Mouse (Mus musculus): ENCODE results near the gene Hrh2.
A peak's percentile ranks its signal among the peaks of the same experiment; 100 is the strongest.

Gene Hrh2

DNA sequence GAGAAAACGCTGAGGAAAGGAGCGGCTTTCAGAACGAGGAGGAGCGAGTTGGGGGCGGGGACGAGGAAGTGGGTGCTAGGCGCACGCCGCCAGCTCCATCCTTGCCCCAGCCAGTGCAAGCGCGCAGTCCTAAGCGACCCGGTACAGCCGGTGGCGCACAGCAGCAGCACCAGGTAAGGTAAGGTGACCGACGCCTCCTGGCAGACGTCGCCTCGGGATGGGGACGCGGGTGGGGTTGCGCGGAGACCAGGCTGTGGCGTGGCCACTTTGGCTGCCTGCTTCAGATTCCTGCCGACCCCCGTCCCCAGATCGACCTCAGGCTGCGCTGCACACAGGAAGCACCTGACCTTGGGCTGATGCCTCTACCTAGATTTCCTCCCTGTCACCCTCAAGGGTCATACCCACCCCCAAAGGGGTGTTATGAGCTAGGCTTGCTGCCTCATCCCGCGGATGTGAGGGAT, at the start of gene Hrh2:
Gene Hrh2 (plus strand): TSS at position 109 of the 461 bp plus-strand sequence.
- peak; percentile 61 to 68 for DNase-seq (ENCODE audit: low spot score in 2 of 2)

DNA sequence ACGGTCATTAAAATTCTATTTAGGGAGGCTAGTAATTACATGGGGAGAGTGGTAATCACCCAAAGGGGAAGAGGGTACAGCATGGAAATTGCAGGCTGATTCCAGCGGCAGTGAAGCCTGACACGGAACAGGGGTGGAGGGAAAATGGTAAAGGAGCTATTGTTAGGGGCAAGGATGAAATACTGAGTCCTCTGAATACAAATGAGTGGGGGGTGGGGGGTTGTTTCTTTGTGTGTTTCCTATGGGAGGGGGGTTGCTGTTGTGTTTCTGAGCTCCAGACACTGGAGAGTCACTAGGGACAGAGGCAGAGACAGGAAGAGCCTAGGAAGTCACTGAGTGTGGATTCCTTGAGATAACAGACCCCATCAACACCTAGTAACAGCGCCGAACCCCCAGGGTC, 48.1 kb upstream of the Hrh2 start:
- no peak for DNase-seq (ENCODE audit: low spot score in 2 of 2)

DNA sequence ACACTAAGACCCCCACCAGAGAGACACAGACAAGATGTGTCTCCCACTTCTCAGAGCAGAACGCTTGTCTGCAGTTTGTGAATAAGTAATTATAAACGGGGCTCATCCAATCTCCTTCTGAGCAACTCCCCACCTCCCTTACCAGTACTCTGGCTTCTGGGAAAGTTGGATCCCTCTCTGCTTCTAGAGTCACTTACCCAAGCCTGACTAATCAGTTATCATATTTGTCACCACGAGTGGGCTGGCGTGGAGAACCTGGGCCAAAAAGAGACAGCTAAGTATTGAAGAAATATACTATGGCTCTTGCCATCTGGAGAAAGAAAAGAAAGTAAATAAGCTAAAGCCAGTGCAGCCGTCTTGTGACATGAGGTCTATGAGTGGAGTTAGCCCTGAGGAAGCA, 47.3 kb upstream of the Hrh2 start:
- DNase-seq (ENCODE audit: low spot score in 2 of 2) = peak in 1 of 2 experiments; percentile 43

DNA sequence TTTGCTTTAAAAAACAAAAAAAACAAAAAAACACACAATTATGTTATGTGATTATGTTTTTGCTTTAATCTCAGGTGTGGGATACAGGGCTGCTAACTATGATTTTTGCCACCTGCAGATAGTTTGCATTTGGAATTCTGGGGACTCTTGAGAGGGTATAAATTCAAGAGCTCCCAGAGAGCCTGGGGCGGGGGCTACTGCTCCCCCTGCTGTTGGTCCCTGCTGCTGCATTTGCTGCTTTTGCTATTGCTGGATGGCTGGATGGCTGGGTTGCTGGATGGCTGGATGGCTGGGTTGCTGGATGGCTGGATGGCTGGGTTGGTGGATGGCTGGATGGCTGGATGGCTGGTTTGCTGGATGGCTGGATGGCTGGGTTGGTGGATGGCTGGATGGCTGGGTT, 44.6 kb upstream of the Hrh2 start:
- DNase-seq (ENCODE audit: low spot score in 2 of 2) = no peak

DNA sequence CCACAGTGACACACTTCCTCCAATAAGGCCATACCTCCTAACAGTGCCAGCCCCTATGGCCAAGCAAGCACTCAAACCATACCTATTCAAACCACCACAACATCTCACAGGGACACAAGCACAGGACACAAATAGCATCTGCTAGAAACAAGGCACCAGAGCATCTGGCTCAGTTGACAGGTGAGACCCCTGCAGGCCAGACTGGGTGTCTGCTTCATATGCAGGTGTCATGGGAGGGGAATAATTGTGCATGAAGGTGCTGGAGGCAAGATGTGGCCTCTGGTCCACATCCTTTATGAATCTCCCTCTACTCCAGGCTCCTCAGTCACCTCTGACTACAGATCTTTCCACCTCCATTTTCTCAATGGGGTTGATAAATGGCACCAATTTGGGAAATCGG, 39.5 kb upstream of the Hrh2 start:
- DNase-seq (ENCODE audit: low spot score in 2 of 2) = no peak

DNA sequence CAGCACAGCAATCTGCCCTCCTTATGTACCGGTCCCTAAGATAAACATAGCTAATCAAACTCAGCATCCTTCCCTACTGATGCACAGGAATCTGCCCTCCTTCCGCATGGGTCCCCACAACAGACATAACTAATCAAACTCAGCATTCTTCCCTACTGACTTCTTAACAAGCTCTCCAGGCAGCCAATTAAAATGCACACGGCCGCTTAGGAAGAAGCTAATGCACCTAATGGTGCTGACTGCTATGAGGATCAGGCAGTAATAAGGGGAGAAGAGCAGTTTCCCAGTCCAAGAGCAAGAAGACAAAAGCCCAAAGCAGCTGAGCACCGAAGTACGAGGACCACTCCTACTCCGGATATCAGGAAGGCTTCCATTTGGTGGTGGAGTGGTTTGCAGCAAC, 39.0 kb upstream of the Hrh2 start:
- no peak for DNase-seq (ENCODE audit: low spot score in 2 of 2)

DNA sequence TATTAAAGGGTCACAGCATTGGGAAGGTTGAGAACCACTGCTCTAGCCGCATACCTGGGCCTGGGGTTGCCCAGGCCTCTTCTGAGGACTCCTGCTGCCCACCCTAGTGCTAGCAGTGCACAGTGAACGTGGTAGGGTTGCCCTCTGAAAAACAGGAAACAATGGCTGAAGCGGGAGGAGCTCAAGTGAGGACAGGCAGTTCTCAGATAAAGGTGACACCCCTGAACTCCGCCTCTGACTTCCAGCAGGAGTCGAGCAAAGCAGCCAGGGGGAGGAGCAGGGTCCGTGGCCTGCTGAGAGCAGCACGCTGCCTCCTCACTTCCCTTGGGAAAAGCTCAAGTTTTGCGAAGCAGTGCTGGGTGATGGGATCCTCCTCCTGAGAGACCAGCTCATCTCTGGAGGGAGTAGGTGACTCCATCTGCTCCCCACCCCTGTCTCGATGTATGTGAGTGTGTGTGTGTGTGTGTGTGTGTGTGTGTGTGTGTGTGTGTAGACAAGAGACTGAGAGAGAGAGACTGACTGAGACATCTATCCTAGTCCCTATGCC, 38.2 kb upstream of the Hrh2 start:
- peak; percentile 31 to 47 for DNase-seq (ENCODE audit: low spot score in 2 of 2)

DNA sequence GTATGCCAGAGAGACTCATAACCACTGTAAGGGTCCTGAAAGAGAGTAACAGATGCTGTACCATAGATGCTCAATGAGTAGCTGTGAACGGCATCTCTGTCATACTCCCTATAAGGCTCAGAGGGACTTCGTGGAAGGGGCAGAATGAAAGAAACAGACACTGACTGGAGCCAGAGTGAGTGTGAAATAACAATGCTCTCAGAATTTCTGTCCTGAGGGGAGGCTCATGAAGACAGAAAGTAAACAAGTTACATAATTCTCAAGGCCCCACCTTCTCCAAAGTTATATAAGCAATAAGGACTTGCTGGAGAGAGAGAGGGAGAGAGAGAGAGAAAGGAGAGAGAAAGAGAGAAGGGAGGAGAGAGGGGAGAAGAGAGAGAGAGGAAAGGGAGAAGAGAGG, 36.1 kb upstream of the Hrh2 start:
- DNase-seq (ENCODE audit: low spot score in 2 of 2) = no peak

DNA sequence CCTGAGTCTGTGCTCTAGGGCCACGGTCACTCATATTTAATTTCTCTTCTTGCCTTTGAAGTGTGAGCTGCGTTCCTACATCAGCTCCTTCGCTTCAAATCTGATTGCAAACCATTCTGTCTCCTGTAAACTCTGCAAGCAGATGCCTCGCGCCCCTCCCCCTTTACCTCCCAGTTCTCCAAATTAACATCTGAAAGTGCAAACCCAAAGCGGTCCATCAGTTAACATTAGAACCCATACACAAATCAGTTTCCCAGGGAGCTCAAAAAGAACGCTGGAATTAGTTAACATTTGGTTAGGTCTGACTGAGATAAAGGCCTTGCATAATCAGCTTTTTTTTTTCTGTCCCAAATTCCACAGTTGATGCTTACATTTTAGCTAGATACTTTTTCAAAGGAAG, 32.7 kb upstream of the Hrh2 start:
- no peak for DNase-seq (ENCODE audit: low spot score in 2 of 2)

DNA sequence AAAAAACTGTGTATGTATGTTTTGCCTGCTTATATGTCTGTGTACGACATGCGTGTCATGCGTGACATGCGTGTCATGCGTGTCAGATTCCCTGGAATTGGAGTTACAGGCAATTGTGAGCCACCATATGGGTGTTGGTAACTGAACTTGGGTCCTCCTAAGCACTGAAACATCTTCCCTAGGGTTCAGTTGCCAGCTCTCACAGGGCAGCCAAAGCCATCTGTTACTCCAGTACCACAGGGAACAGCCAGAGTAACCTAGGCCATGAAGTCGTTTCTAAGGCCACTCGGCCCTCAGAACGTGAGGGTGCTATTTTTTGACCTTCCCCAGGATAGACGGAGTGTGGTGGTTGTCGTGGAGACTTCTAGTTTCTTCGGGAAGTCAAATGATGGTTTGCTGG, 32.2 kb upstream of the Hrh2 start:
- DNase-seq (ENCODE audit: low spot score in 2 of 2) = no peak

DNA sequence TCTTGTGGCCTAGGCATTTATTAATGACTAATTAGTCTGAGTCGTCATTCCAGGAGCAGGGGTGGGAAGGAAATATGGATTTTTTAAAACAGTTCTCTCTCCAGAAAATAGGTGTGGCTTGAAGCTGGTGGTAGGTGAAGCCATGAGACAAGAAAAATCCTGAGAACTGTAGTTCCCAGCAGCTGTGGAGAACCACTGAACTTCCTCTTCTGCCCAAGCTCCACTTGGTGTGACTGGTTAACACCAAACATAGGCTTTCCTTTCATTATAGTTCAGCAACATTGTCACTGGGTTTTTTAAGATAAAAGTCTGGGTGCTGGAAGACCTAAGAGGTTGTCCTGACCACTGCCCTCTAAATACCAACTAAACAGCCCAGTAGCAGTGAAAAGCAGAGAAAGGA, 31.4 kb upstream of the Hrh2 start:
- DNase-seq (ENCODE audit: low spot score in 2 of 2) = no peak

DNA sequence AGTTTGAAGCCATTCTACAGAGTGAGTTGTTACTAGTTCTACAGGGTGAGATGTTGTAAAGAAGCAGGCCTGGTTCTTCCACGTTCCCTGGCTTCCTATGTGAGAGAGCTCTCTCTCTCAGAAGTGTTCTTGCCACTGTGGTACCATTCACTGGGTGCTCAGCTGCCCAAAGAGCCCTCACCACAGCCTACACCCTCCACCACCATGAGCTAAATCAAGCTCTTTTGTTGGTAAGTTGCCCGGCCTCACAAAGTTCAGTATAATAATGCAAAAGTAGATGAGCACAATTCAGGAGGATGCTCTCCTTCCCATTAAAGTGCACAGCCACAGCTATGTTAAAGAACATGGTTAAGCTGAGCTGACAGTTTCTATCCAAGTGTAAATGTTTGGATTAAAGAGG, 30.4 kb upstream of the Hrh2 start:
- DNase-seq (ENCODE audit: low spot score in 2 of 2) = no peak

DNA sequence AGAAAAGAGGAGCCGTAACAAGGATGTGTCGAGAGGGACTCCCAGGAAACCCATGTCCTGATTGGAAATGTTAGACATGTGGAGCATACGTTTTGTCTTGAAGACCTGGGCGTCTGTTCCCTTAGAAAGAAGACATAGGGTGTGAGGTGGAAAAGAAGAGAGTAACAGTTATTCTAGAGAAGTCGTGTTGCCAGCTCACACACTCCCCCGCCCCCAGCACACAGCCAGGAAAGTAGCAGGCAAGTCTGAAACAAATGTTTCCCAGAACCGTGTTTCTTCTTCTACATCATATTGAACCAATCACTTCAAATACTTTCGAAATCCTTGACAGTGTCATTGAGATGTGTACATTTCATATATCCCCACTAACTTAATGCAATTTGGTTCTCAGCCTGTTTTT, 28.6 kb upstream of the Hrh2 start:
- DNase-seq (ENCODE audit: low spot score in 2 of 2) = peak; percentile 57 to 69

DNA sequence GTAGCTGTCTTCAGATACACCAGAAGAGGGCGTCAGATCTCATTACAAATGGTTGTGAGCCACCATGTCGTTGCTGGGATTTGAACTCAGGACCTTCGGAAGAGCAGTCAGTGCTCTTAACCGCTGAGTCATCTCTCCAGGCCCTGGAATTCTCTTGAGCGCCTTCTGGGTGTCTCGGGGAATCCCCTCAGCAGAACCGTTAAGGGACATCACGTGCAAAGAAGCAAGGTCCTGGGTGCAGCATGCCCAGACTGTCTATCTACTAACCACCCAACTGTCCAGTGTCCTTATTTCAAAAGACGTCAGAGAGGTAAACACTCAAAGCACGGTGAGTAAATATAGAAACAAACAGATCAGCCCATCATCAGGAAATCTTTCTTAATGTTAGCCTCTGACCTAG, 27.5 kb upstream of the Hrh2 start:
- DNase-seq (ENCODE audit: low spot score in 2 of 2) = no peak

DNA sequence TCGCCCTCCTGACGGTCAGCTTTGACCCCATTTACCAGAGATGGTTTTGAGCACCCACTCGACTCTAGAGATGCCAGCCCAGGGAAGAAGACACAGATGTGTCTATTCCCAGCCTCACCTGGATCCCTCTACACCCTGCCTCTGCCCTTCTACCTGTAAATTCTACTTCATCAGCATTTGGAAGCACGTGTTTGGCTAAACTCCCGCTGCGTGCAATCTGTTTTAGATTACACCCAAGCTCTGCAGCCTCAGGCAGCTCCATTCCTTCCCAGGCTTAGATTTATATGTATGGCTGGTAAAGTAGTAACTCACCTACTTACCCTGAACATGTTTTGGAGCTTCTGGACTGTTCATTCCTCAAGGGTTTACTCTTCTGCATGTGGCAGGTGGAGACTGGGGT, 26.9 kb upstream of the Hrh2 start:
- no peak for DNase-seq (ENCODE audit: low spot score in 2 of 2)

DNA sequence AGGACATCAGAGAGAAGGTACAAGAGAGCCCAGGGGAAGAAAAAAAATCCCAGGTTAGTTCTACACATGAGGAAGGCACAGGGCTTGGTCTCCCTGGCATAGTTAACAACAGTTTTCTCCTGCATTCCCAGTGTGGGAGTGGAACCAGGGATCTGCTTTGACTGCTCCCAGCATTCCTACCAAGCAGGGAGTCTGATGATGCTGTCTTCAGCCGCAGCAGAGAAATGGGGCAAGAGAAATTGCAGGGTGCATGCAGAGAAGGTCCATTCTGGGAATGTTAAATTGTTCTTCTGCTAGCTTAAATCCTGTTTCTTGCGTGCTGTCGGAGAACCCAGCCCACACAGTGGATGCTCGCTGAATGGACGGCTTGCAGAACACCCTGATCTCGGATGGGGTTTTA, 26.2 kb upstream of the Hrh2 start:
- peak in 1 of 2 experiments; percentile 31 for DNase-seq (ENCODE audit: low spot score in 2 of 2)

DNA sequence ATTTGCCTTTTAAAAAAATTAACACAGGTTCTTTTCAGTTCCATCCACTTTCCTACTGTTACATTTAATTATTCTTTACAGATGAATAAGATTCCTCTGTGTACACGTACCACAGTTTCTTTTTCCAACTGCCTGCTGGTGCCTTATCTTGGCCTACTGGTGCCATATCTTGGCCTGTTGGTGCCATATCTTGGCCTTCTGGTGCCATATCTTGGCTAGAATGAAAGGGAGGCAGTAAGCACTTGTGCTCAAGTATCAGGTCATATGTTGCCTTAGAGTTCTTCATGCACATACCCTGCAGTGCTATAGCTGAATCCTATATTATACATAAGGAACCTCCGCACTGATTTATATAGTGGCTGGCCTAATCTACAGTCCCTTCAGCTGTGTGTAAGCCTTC, 24.9 kb upstream of the Hrh2 start:
- DNase-seq (ENCODE audit: low spot score in 2 of 2) = no peak

DNA sequence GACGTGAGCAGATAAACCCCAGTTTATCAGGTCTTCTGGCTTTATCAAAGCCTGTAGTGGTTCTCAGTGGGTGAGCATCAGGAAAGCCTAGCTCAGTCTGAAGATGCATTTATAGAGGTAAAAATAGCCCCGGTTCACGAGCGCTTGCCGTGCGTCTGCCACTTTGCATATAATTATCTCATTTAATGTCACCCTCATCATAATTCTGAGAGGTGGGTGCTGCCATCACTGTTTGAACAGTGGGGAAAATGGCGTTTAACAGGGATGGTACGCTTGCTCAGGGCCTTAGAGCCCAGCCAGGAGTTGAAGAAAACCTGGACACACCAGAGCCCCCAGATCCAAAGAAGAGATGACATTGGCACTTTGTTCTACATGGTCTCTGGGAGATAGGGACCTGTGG, 23.3 kb upstream of the Hrh2 start:
- no peak for DNase-seq (ENCODE audit: low spot score in 2 of 2)

DNA sequence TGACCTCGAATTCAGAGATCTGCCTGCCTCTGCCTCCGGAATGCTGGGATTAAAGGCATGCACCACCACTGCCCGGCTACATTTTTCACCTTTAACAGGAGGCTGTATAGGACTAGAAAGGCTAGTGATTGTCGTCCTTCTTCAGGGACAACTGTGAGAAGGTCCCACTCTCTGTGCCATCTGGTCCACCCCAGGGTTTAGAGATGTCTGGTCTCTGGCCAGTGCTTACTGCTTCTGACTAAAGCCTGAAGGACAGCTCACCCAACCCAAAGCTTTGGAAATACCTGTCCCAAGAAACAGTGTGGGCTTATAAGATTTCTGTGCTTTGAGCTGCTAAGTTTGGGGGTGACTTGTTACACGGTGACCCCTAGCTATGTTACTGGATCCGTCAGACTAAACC, 21.6 kb upstream of the Hrh2 start:
- DNase-seq (ENCODE audit: low spot score in 2 of 2) = no peak

DNA sequence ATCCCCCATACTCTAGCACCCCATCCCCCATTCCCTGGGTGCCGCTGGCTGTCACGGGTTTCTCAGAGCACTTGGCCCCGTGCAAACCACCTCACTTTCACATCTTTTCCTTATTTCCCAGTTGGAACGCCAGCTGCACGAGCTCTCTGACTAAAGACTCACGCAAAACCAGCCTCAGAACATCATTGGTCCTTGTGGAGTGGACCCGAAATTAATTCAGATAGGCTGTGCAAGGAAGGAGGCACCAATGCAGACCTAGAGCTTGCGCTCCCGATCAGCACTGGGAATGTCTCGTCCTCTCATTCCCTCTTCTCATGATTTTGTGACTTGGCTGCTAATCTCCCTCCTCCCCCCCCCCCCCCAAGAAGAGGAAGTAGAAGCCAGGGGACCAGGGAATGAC, 20.6 kb upstream of the Hrh2 start:
- no peak for DNase-seq (ENCODE audit: low spot score in 2 of 2)

DNA sequence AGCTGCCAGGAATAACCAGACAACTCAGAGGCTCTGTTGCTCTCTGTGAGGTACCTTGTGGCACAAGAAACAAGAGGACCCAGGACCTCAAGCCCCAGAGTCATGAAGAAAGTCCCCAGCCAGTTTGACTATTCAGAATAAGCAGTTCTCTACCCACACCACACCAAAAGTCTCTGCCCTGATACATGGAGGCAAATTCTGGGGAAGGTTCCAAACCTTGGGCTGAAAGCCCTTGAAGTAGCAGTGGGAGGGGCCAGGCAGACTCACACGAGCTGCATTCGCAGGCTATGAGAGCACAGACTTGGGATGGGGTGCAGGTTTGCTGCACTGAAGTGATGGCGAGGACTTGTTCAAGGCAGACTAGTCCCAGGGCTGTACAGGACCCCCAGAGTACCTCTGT, 20.2 kb upstream of the Hrh2 start:
- no peak for DNase-seq (ENCODE audit: low spot score in 2 of 2)

DNA sequence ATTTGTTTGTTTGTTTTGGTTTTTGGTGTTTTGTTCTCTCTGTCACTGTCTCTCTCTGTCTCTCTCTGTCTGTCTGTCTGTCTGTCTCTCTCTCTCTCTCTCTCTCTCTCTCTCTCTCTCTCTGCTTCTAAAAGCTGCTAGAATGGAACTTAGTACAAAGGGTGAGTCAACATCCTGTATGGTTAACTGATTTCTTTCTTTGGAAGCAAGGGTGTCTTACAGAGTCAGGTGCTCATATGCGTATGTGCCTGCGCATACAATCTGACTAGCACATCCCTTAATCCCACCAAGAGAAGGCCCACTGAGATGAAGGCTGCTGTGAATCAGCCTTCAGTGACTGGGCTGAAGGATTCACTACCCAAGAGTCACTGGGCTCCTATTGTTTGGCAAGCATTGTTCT, 18.0 kb upstream of the Hrh2 start:
- DNase-seq (ENCODE audit: low spot score in 2 of 2) = no peak

DNA sequence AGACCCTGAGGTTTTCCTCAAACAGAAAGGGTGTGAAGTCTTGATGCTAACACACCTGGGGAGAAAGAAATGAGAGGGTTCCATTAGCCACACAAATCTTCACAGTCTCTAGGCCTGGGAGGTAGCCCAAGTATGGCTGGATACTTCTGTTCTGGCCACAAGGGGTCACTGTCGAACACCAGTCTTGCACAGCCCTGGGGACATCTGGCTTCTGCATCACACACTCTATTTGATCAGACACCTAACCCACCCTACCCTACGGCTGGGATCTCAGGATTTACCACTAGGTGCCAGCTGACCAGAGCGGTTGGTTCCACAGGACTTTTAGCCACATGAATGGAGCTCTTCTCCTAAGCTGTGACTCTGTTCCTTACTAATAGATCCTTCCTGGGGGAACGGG, 17.2 kb upstream of the Hrh2 start:
- DNase-seq (ENCODE audit: low spot score in 2 of 2) = no peak

DNA sequence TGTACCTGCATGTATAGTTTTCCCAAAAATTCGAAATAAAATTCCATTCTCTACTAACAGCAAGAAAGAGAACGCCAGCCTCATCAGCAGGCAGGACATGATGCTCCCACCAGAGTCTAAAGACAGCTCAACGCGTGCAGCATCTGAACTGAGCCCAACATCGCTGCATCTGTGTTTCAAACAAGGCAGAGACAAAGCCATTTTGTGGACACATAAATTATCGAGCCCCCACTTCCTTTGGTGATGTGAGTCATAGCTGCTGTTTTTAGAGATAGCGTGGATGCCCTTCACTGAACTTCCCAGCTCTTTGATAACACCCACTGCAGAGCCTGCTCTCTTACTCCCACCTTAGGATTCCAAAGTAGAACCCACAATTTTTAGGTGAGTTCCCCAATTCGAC, 16.5 kb upstream of the Hrh2 start:
- DNase-seq (ENCODE audit: low spot score in 2 of 2) = peak in 1 of 2 experiments; percentile 36
